Mouse (Mus musculus): Measurements from ENCODE around the gene Unc79. TPM values are rescaled to one million over a fixed set of nuclear protein-coding genes. Genes with fewer than 3 reads are reported as not detected.
A peak's percentile ranks its signal among the peaks of the same experiment; 100 is the strongest.

Gene Unc79
- polyA plus RNA-seq, 1 experiment from 2014 or later, result 8.8 TPM

GRCm38 (mm10) chr12:103157129-103157910 is 208.7 kb downstream of the Unc79 start:
- Histone ChIP-seq H3K9me3 (ENCODE audit: control insufficient read depth, low read length) (no peaks in the 10 kb centered on the region), H3K9ac (replicated peaks; ENCODE audit: low read depth, low read length) (no peak overlapping the region), H3K27ac (ENCODE audit: low read length) (no peak overlapping the region), H3K4me3 (replicated peaks; ENCODE audit: low read length) (no peak overlapping the region), H3K27me3 (replicated peaks; ENCODE audit: control insufficient read depth, insufficient read depth, low read length) (no peaks in the 10 kb centered on the region), H3K36me3 (ENCODE audit: control insufficient read depth, insufficient read depth) (peaks cover 13% of the 10 kb centered on the region), H3K4me1 (replicated peaks; ENCODE audit: control insufficient read depth, insufficient read depth, low read length) (peaks cover 12% of the 10 kb centered on the region), H3K4me2 (ENCODE audit: low read length) (no peak overlapping the region)
- 29% methylated on average over 18 of the region's 18 CpGs for WGBS
- peak; percentile 87 for ATAC-seq

DNA sequence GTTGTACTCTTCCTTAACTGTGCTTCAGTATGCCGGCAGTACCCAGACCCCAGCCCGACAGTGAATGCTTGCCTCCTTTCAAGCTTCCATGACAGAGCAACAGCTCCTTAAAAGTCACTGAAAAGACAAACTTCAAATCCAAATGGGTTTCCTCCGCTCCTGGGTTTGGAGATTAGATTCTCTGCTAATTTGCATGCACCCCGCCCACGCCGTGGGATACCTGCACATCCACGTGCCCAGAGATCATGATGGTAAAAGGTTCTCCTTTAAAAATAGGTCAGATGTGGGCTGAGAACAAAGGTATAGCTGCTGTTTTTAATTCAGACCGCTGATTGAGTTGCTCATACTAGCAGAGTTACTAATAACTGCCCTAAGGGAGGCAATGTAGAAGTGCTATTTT is 210.4 kb downstream of the Unc79 start:
- 74% methylated on average over 8 of the region's 8 CpGs for WGBS
- no peaks in the 10 kb centered on the region for H3K27me3 ChIP-seq (replicated peaks; ENCODE audit: control insufficient read depth, insufficient read depth, low read length)
- H3K9ac ChIP-seq (replicated peaks; ENCODE audit: low read depth, low read length), result no peak overlapping the region
- no peak overlapping the region for H3K4me3 ChIP-seq (replicated peaks; ENCODE audit: low read length)
- ATAC-seq, result no peak
- H3K36me3 ChIP-seq (ENCODE audit: control insufficient read depth, insufficient read depth), result peaks cover 18% of the 10 kb centered on the region
- no peaks in the 10 kb centered on the region for H3K9me3 ChIP-seq (ENCODE audit: control insufficient read depth, low read length)
- no peak overlapping the region for H3K4me2 ChIP-seq (ENCODE audit: low read length)
- peaks cover 12% of the 10 kb centered on the region for H3K4me1 ChIP-seq (replicated peaks; ENCODE audit: control insufficient read depth, insufficient read depth, low read length)
- no peak overlapping the region for H3K27ac ChIP-seq (ENCODE audit: low read length)

DNA sequence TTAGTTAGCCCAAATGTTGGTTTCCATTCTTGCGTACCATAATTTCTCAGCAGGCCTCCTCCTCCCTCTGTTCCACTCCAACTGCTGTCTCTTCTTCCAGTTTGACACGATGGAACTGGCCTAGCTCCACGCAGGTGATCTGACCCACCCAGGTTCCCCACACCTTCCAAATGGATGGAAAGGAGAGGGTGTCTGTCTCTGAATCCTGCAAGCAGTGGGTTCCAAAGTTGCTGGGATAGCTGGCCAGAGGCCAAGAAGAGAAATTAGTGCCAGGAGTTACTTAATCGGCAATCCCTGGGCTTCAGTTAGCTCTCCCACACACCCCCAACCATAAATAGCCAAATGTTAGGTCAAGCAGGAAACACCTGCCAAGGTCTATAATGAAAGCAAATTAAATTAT is 212.1 kb downstream of the Unc79 start:
- peaks cover 15% of the 10 kb centered on the region for H3K36me3 ChIP-seq (ENCODE audit: control insufficient read depth, insufficient read depth)
- H3K9me3 ChIP-seq (ENCODE audit: control insufficient read depth, low read length), result no peaks in the 10 kb centered on the region
- no peak overlapping the region for H3K27ac ChIP-seq (ENCODE audit: low read length)
- no peaks in the 10 kb centered on the region for H3K27me3 ChIP-seq (replicated peaks; ENCODE audit: control insufficient read depth, insufficient read depth, low read length)
- no peak overlapping the region for H3K4me3 ChIP-seq (replicated peaks; ENCODE audit: low read length)
- WGBS, result 73% methylated on average over 4 of the region's 4 CpGs
- no peak overlapping the region for H3K9ac ChIP-seq (replicated peaks; ENCODE audit: low read depth, low read length)
- H3K4me1 ChIP-seq (replicated peaks; ENCODE audit: control insufficient read depth, insufficient read depth, low read length), result peaks cover 12% of the 10 kb centered on the region
- no peak overlapping the region for H3K4me2 ChIP-seq (ENCODE audit: low read length)
- no peak for ATAC-seq

DNA sequence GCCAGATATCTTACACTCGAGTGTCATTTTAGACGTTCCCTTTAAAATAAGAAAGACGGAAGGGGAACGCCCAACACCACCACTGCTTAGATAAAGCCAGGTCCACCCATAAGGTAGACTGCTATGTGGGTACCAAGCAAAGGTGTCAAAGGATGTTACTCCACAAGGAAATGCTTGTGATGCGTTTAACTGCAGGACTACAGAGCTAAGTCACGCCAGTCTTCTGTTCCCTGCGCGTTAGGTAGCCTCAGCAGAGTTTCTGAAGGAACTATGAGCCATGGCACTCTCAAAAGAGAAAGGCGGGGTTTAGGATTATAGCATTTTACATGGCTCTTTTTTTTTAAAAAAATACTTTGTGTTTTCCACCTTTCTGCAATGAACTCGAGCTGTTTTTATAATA is 214.9 kb downstream of the Unc79 start:
- peaks cover 13% of the 10 kb centered on the region for H3K36me3 ChIP-seq (ENCODE audit: control insufficient read depth, insufficient read depth)
- H3K4me1 ChIP-seq (replicated peaks; ENCODE audit: control insufficient read depth, insufficient read depth, low read length), result no peaks in the 10 kb centered on the region; the same call in 1 of the 2 replicates
- H3K9me3 ChIP-seq (ENCODE audit: control insufficient read depth, low read length), result no peaks in the 10 kb centered on the region
- H3K27me3 ChIP-seq (replicated peaks; ENCODE audit: control insufficient read depth, insufficient read depth, low read length), result no peaks in the 10 kb centered on the region
- H3K27ac ChIP-seq (ENCODE audit: low read length), result no peak overlapping the region
- 75% methylated on average over 10 of the region's 10 CpGs for WGBS
- H3K4me3 ChIP-seq (replicated peaks; ENCODE audit: low read length), result no peak overlapping the region
- no peak overlapping the region for H3K4me2 ChIP-seq (ENCODE audit: low read length)
- no peak overlapping the region for H3K9ac ChIP-seq (replicated peaks; ENCODE audit: low read depth, low read length)
- ATAC-seq, result no peak

DNA sequence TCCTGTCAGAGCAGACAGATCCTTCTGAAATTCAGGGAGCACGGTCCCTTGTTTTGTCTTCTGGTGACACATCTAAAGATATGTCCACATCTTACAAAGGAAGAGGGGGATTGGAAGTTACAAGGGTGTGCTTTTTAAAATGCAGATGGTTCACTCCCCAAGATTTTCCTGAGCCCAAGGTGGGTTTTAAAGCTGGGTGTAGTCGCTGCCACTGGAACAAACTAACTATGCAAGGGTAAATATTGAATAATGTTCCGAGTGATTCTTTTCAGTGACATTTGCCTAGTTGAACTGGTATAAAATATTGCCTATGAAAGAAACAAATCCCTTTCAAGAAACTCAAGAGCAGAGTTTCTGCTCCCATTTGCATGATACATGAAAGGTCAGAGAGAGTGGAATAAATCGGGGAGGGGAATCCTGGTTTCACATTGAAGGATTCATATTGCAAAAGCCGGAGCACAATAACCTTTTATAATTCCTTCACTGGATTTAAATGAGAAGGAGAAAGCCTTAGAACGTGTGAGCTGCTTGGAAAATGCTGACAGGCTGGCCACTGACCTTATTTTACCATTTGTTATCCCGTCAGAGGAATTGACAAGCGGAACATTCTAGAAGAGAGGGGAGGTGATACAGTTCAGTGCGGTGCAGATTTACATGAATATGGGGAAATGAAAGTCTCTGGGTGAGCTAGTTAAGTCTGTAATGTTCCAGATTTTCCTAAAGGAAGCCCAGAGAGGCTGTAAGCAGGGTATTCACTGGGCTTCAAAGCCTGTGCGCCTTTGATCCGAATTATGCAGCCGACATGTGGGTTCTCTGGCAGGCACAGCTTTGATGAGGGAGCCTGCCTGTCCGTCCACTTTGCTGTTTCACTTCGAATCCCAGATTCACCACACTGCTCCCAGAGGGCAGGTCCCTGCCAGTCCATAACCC is 215.7 kb downstream of the Unc79 start:
- Histone ChIP-seq H3K4me3 (replicated peaks; ENCODE audit: low read length) (no peak overlapping the region), H3K4me2 (ENCODE audit: low read length) (no peak overlapping the region), H3K27me3 (replicated peaks; ENCODE audit: control insufficient read depth, insufficient read depth, low read length) (no peaks in the 10 kb centered on the region), H3K9me3 (ENCODE audit: control insufficient read depth, low read length) (no peaks in the 10 kb centered on the region), H3K27ac (ENCODE audit: low read length) (no peak overlapping the region), H3K4me1 (replicated peaks; ENCODE audit: control insufficient read depth, insufficient read depth, low read length) (no peaks in the 10 kb centered on the region; the same call in 1 of the 2 replicates), H3K9ac (replicated peaks; ENCODE audit: low read depth, low read length) (no peak overlapping the region), H3K36me3 (ENCODE audit: control insufficient read depth, insufficient read depth) (peaks cover 10% of the 10 kb centered on the region)
- peak; percentile 62; the same call in 1 of the 2 replicates for ATAC-seq
- 28% methylated on average over 14 of the region's 14 CpGs for WGBS

DNA sequence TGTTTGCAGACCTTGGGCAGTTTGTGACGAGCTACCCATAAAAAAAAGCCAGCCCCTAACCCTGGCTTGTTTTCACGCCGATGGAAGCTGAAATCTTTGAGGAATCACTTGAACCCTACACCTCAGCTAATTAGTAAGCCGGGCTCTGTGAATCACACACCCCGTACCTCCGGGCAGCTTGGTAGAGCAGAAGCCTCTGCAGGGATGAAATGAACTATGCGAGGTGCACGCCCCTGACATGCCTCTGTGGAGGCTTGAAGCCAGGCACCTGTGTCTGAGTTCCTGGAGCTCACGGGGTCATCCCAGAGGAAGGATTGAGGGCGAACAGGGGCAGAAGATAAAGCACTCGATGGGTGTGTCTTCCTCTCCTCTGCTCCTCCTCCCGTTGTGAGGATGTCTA is 220.2 kb downstream of the Unc79 start:
- peaks cover 11% of the 10 kb centered on the region for H3K36me3 ChIP-seq (ENCODE audit: control insufficient read depth, insufficient read depth)

DNA sequence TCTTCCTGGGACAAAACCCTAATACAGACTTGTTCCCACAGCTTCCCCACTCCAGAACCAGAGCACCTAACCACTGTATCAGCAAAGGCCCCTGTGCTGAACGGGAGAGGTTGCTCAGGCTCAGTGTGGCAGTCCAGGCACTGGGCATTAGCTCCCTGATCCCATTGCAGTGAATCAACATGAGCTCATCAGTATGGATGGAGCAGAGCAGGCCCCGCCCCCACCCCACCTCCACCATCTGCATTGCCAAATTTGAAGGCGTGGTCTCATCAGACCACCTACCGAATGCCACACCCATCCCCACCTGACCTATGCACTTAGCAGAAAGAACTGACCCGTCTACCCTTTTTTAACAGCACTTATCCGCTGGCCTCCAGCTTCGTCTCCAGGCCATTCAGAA is 234.4 kb downstream of the Unc79 start:
- Histone ChIP-seq H3K27ac (ENCODE audit: low read length) (no peak overlapping the region), H3K4me3 (replicated peaks; ENCODE audit: low read length) (no peak overlapping the region), H3K4me2 (ENCODE audit: low read length) (no peak overlapping the region), H3K36me3 (ENCODE audit: control insufficient read depth, insufficient read depth) (peaks cover 7% of the 10 kb centered on the region), H3K9me3 (ENCODE audit: control insufficient read depth, low read length) (no peaks in the 10 kb centered on the region), H3K9ac (replicated peaks; ENCODE audit: low read depth, low read length) (no peak overlapping the region), H3K4me1 (replicated peaks; ENCODE audit: control insufficient read depth, insufficient read depth, low read length) (no peaks in the 10 kb centered on the region), H3K27me3 (replicated peaks; ENCODE audit: control insufficient read depth, insufficient read depth, low read length) (no peaks in the 10 kb centered on the region)
- 31% methylated on average over 7 of the region's 7 CpGs for WGBS
- no peak for ATAC-seq

More for the DNA sequence above, 220.2 kb downstream of the Unc79 start:
- H3K27me3 ChIP-seq (replicated peaks; ENCODE audit: control insufficient read depth, insufficient read depth, low read length), result no peaks in the 10 kb centered on the region
- WGBS, result 81% methylated on average over 12 of the region's 12 CpGs
- H3K9ac ChIP-seq (replicated peaks; ENCODE audit: low read depth, low read length), result no peak overlapping the region
- H3K4me3 ChIP-seq (replicated peaks; ENCODE audit: low read length), result no peak overlapping the region
- no peak overlapping the region for H3K27ac ChIP-seq (ENCODE audit: low read length)
- H3K4me2 ChIP-seq (ENCODE audit: low read length), result no peak overlapping the region
- ATAC-seq, result no peak
- H3K9me3 ChIP-seq (ENCODE audit: control insufficient read depth, low read length), result no peaks in the 10 kb centered on the region
- no peaks in the 10 kb centered on the region; the same call in 1 of the 2 replicates for H3K4me1 ChIP-seq (replicated peaks; ENCODE audit: control insufficient read depth, insufficient read depth, low read length)

- ATAC-seq, result no peak
- no peak overlapping the region for H3K4me3 ChIP-seq (replicated peaks; ENCODE audit: low read length)
Measured at GRCm38 (mm10) chr12:103187020-103187419, 238.4 kb downstream of the Unc79 start.

DNA sequence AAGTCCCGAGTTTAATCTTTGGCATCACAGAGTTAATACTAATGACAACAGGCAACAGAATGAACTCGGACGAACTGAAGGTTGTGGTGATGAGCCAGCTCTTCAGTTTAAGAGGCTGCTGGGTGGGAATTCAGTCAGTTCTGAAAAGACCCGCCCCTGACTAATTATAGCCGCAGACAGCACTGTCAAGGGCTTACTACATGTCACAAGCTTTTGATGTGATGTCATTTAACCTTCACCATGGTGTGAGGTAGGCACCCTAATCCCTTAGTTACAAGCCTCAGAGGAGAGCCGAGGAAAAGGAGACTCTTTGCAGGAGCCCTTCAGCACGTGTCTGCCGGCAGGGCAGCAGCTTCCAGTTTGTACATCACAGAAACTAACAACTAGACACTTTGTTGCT is 239.6 kb downstream of the Unc79 start:
- no peak for ATAC-seq
- Histone ChIP-seq H3K9me3 (ENCODE audit: control insufficient read depth, low read length) (no peaks in the 10 kb centered on the region), H3K27ac (ENCODE audit: low read length) (no peak overlapping the region), H3K27me3 (replicated peaks; ENCODE audit: control insufficient read depth, insufficient read depth, low read length) (no peaks in the 10 kb centered on the region), H3K4me2 (ENCODE audit: low read length) (no peak overlapping the region), H3K36me3 (ENCODE audit: control insufficient read depth, insufficient read depth) (peaks cover 3% of the 10 kb centered on the region), H3K4me1 (replicated peaks; ENCODE audit: control insufficient read depth, insufficient read depth, low read length) (no peaks in the 10 kb centered on the region; the same call in none of the 2 replicates), H3K4me3 (replicated peaks; ENCODE audit: low read length) (no peak overlapping the region), H3K9ac (replicated peaks; ENCODE audit: low read depth, low read length) (no peak overlapping the region)
- 43% methylated on average over 8 of the region's 8 CpGs for WGBS

More at GRCm38 (mm10) chr12:103187020-103187419, 238.4 kb downstream of the Unc79 start:
- H3K4me2 ChIP-seq (ENCODE audit: low read length), result no peak overlapping the region
- H3K27ac ChIP-seq (ENCODE audit: low read length), result no peak overlapping the region
- 91% methylated on average over 7 of the region's 7 CpGs for WGBS
- no peaks in the 10 kb centered on the region for H3K9me3 ChIP-seq (ENCODE audit: control insufficient read depth, low read length)
- peaks cover 3% of the 10 kb centered on the region for H3K36me3 ChIP-seq (ENCODE audit: control insufficient read depth, insufficient read depth)
- H3K4me1 ChIP-seq (replicated peaks; ENCODE audit: control insufficient read depth, insufficient read depth, low read length), result no peaks in the 10 kb centered on the region; the same call in none of the 2 replicates
- no peak overlapping the region for H3K9ac ChIP-seq (replicated peaks; ENCODE audit: low read depth, low read length)
- no peaks in the 10 kb centered on the region for H3K27me3 ChIP-seq (replicated peaks; ENCODE audit: control insufficient read depth, insufficient read depth, low read length)
